Mouse (Mus musculus): ENCODE measurements at regions not wholly inside any gene's neighbourhood (a gene's known extent, or its start where the extent isn't known, plus 50 kb on each side); places are given as distances from the start of the nearest gene placed in this dataset.

DNA sequence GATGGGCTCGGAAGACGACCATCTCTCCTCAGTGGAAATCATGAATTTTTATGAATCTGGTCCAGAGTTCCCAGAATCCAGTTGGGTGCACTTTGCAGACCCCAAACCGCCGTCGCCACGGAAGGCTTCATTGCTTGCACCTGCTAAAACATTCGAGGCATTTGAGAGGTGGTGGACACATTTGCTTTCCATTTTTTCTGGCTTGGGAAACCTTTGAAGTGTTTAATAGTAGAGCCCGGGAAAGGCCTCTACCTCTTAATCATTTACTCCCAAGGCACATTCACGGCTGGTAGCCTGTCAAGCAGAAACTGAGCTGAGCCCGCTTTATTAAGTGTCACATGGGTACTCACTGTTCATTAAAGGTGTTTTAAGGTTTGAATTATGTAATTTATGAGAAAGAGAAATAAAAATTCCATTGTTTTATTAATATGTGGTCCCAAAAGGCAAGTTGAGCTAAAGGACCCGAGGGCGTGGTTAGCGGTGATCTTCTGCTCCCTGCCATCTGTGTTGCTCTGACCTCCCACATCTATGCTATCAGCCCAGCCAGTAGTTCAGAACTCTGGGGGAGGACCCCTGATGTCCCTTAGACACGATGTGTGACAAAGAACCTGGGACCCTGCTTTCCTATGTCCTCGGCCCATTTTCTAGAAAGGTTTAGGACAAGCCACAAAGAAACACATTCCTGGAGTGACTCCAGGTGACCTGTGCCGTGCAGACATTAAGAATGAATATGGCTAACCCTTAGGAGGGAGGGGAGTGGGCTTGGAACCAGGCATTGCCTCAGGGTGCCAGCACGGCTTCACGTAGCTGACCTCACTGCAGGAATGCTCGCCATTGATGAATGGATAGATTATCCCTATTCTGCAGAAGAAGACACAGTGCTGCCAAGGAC, 227.9 kb downstream of the Emx2 start:
- ATAC-seq (ENCODE audit: insufficient number of reproducible peaks, insufficient read depth, low FRiP score, low read depth), result no peak
- no peak overlapping the region for H3K9ac ChIP-seq (replicated peaks; ENCODE audit: low read depth, low read length)
- no peak overlapping the region for H3K4me3 ChIP-seq (ENCODE audit: low read depth, low read length)
- H3K4me2 ChIP-seq (replicated peaks; ENCODE audit: low read depth, low read length), result no peak overlapping the region
- H3K36me3 ChIP-seq (ENCODE audit: control insufficient read depth, insufficient read depth, low read length), result no peaks in the 10 kb centered on the region
- H3K9me3 ChIP-seq (ENCODE audit: control insufficient read depth, low read depth, low read length), result no peaks in the 10 kb centered on the region
- H3K4me1 ChIP-seq (ENCODE audit: control insufficient read depth, insufficient read depth, low read length), result no peaks in the 10 kb centered on the region
- no peak overlapping the region for H3K27ac ChIP-seq (ENCODE audit: low read length)
- 67% methylated on average over 19 of the region's 19 CpGs for WGBS
- H3K27me3 ChIP-seq (ENCODE audit: control insufficient read depth, insufficient read depth, low read length), result no peaks in the 10 kb centered on the region

DNA sequence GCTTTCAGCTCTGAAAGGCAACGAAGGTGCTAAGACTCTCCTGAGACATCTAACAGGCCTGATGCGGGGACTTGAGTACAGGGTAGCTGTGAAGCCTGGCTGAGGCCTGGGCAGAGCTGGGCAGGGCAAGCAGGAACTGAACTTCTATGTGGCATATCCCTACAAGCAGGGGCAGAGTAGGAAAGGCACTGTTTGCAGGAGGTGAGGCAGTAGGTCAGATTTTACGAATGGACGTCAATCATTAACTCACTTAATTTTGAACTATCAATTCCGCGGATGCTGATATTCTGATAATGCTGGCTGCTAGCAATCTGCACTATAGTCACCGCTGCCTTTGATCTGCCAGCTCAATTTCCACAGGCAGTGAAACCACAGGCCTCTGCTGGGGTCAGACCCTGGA, 229.0 kb downstream of the Emx2 start:
- H3K4me2 ChIP-seq (replicated peaks; ENCODE audit: low read depth, low read length), result no peak overlapping the region
- H3K9ac ChIP-seq (replicated peaks; ENCODE audit: low read depth, low read length), result no peak overlapping the region
- peak; percentile 80; the same call in 1 of the 2 replicates for ATAC-seq (ENCODE audit: insufficient number of reproducible peaks, insufficient read depth, low FRiP score, low read depth)
- H3K4me3 ChIP-seq (ENCODE audit: low read depth, low read length), result no peak overlapping the region
- no peaks in the 10 kb centered on the region for H3K4me1 ChIP-seq (ENCODE audit: control insufficient read depth, insufficient read depth, low read length)
- no peaks in the 10 kb centered on the region for H3K9me3 ChIP-seq (ENCODE audit: control insufficient read depth, low read depth, low read length)
- no peaks in the 10 kb centered on the region for H3K27me3 ChIP-seq (ENCODE audit: control insufficient read depth, insufficient read depth, low read length)
- no peak overlapping the region for H3K27ac ChIP-seq (ENCODE audit: low read length)
- WGBS, result 71% methylated on average over 7 of the region's 7 CpGs
- no peaks in the 10 kb centered on the region for H3K36me3 ChIP-seq (ENCODE audit: control insufficient read depth, insufficient read depth, low read length)

DNA sequence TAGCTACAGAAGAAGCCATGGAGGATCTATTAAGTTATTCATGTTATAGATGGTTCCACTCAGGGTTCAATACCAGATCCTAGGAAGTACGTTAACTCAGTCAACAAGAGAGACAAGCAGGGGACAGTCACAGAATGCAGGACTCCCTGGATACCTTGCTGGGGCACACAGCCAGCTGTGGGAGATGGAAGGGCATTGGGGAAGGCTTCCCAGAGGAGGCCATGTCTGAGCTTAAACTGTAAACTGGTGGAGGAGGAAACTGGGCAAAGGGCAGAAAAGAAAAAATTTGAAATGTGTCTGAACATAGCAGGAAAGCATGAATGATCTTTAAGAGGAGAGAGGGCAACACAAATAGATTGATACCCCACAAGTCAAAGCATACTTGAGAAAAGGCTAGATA, 229.5 kb downstream of the Emx2 start:
- no peak overlapping the region for H3K4me2 ChIP-seq (replicated peaks; ENCODE audit: low read depth, low read length)
- H3K9ac ChIP-seq (replicated peaks; ENCODE audit: low read depth, low read length), result no peak overlapping the region
- no peaks in the 10 kb centered on the region for H3K4me1 ChIP-seq (ENCODE audit: control insufficient read depth, insufficient read depth, low read length)
- H3K4me3 ChIP-seq (ENCODE audit: low read depth, low read length), result no peak overlapping the region
- no peaks in the 10 kb centered on the region for H3K9me3 ChIP-seq (ENCODE audit: control insufficient read depth, low read depth, low read length)
- 67% methylated on average over 1 of the region's 1 CpGs for WGBS
- no peak for ATAC-seq (ENCODE audit: insufficient number of reproducible peaks, insufficient read depth, low FRiP score, low read depth)
- H3K36me3 ChIP-seq (ENCODE audit: control insufficient read depth, insufficient read depth, low read length), result no peaks in the 10 kb centered on the region
- H3K27me3 ChIP-seq (ENCODE audit: control insufficient read depth, insufficient read depth, low read length), result no peaks in the 10 kb centered on the region
- no peak overlapping the region for H3K27ac ChIP-seq (ENCODE audit: low read length)

DNA sequence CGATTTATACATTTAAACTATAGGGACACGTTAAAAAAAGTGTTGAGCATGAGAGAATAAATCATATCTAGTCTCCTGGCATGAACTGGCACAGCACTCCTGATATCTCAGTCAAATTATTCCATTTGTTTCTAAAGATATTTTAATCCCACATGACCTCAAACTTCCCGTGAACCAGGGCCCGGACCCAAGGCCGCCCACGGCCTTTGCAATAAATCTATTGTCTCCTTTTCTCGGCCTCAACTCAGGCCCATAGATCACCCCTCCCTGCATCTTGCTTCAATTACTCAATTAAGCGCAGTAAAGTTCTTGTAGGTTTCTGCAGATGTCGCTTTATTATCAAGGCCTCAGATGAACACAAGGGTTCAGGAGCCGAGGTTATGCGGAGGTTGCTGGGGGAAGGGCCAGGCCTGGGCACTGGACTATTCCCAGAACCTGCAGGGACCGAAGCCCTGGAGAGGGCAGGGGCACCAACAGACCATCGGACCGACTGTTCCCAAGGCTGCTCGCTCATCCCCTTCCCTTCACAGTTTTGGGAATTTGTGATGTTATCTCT, 233.4 kb downstream of the Emx2 start:
- Histone ChIP-seq H3K36me3 (ENCODE audit: control insufficient read depth, insufficient read depth, low read length) (no peaks in the 10 kb centered on the region), H3K27ac (ENCODE audit: low read length) (no peak overlapping the region), H3K9ac (replicated peaks; ENCODE audit: low read depth, low read length) (no peak overlapping the region), H3K27me3 (ENCODE audit: control insufficient read depth, insufficient read depth, low read length) (no peaks in the 10 kb centered on the region), H3K4me1 (ENCODE audit: control insufficient read depth, insufficient read depth, low read length) (no peaks in the 10 kb centered on the region), H3K4me3 (ENCODE audit: low read depth, low read length) (no peak overlapping the region), H3K4me2 (replicated peaks; ENCODE audit: low read depth, low read length) (no peak overlapping the region), H3K9me3 (ENCODE audit: control insufficient read depth, low read depth, low read length) (no peaks in the 10 kb centered on the region)
- no peak for ATAC-seq (ENCODE audit: insufficient number of reproducible peaks, insufficient read depth, low FRiP score, low read depth)
- 63% methylated on average over 15 of the region's 15 CpGs for WGBS

DNA sequence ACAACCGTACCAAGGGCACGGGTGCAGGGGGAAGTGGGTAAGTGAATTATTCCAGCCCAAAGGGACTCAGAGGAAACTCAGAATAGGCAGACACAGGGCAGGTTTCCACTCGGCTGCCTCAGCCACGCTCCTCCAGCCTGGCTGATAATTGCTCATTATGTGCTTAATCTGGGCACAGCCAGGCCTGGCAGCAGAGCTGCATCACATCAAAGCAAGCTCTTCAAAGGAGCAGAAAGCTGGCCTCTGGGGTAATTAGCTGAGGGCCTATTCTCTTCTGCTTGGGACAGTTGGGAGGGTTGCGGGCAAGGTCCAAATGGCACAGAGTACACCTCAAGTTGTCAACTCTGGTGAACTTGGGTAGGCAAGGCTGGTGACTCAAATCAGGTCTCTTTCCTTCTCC, 239.5 kb downstream of the Emx2 start:
- no peaks in the 10 kb centered on the region for H3K4me1 ChIP-seq (ENCODE audit: control insufficient read depth, insufficient read depth, low read length)
- no peak for ATAC-seq (ENCODE audit: insufficient number of reproducible peaks, insufficient read depth, low FRiP score, low read depth)
- no peaks in the 10 kb centered on the region for H3K9me3 ChIP-seq (ENCODE audit: control insufficient read depth, low read depth, low read length)
- 66% methylated on average over 5 of the region's 5 CpGs for WGBS
- no peak overlapping the region for H3K4me2 ChIP-seq (replicated peaks; ENCODE audit: low read depth, low read length)
- H3K27ac ChIP-seq (ENCODE audit: low read length), result no peak overlapping the region
- H3K36me3 ChIP-seq (ENCODE audit: control insufficient read depth, insufficient read depth, low read length), result no peaks in the 10 kb centered on the region
- no peaks in the 10 kb centered on the region for H3K27me3 ChIP-seq (ENCODE audit: control insufficient read depth, insufficient read depth, low read length)
- H3K4me3 ChIP-seq (ENCODE audit: low read depth, low read length), result no peak overlapping the region
- H3K9ac ChIP-seq (replicated peaks; ENCODE audit: low read depth, low read length), result no peak overlapping the region

DNA sequence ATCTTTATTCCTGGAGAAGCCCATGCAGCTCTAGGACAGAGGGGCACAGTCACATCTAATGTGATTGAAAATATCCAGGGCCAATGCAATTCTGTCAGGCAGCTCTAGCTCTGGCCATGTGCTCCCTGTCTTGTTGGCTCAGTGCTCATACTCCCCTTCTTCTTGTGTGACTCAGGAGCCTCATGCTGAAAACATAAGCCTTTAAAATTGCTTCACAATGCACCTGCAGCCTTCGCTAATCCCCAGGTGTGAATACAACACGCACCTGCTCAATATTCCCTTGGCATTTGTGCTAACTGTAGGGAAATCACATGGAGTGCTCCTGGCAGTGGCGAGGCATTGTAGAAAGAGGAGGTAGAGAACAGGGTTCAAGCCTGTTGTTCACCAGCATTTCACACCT, 242.0 kb downstream of the Emx2 start:
- no peak overlapping the region for H3K4me3 ChIP-seq (ENCODE audit: low read depth, low read length)
- H3K9ac ChIP-seq (replicated peaks; ENCODE audit: low read depth, low read length), result no peak overlapping the region
- no peaks in the 10 kb centered on the region for H3K36me3 ChIP-seq (ENCODE audit: control insufficient read depth, insufficient read depth, low read length)
- H3K9me3 ChIP-seq (ENCODE audit: control insufficient read depth, low read depth, low read length), result no peaks in the 10 kb centered on the region
- H3K27me3 ChIP-seq (ENCODE audit: control insufficient read depth, insufficient read depth, low read length), result no peaks in the 10 kb centered on the region
- H3K27ac ChIP-seq (ENCODE audit: low read length), result no peak overlapping the region
- no peak overlapping the region for H3K4me2 ChIP-seq (replicated peaks; ENCODE audit: low read depth, low read length)
- H3K4me1 ChIP-seq (ENCODE audit: control insufficient read depth, insufficient read depth, low read length), result no peaks in the 10 kb centered on the region
- 60% methylated on average over 3 of the region's 3 CpGs for WGBS
- no peak for ATAC-seq (ENCODE audit: insufficient number of reproducible peaks, insufficient read depth, low FRiP score, low read depth)

DNA sequence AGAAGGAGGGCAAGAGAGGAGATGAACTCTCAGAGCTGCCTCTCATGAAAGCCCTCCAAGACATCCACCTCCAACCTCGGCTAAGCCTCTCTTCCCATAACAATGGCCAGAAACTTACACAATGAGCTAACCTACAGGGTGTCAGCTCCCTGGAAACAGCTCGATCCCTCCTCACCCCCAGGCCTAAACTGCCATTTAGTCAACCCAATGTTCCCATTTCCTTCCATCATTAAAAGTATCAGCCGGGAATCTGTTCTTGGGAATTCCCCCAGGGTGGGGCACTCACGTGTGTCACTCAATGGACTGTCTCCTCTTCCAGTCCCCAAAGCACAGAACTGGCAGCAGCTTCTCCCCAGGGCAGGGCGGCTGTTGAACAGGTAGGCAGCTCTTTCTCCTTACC, 236.3 kb downstream of the Rab11fip2 start:
- no peaks in the 10 kb centered on the region for H3K4me1 ChIP-seq (ENCODE audit: control insufficient read depth, insufficient read depth, low read length)
- H3K4me2 ChIP-seq (replicated peaks; ENCODE audit: low read depth, low read length), result no peak overlapping the region
- H3K27ac ChIP-seq (ENCODE audit: low read length), result no peak overlapping the region
- no peaks in the 10 kb centered on the region for H3K9me3 ChIP-seq (ENCODE audit: control insufficient read depth, low read depth, low read length)
- H3K36me3 ChIP-seq (ENCODE audit: control insufficient read depth, insufficient read depth, low read length), result no peaks in the 10 kb centered on the region
- no peak overlapping the region for H3K4me3 ChIP-seq (ENCODE audit: low read depth, low read length)
- no peaks in the 10 kb centered on the region for H3K27me3 ChIP-seq (ENCODE audit: control insufficient read depth, insufficient read depth, low read length)
- 71% methylated on average over 5 of the region's 5 CpGs for WGBS
- no peak overlapping the region for H3K9ac ChIP-seq (replicated peaks; ENCODE audit: low read depth, low read length)
- ATAC-seq (ENCODE audit: insufficient number of reproducible peaks, insufficient read depth, low FRiP score, low read depth), result no peak

DNA sequence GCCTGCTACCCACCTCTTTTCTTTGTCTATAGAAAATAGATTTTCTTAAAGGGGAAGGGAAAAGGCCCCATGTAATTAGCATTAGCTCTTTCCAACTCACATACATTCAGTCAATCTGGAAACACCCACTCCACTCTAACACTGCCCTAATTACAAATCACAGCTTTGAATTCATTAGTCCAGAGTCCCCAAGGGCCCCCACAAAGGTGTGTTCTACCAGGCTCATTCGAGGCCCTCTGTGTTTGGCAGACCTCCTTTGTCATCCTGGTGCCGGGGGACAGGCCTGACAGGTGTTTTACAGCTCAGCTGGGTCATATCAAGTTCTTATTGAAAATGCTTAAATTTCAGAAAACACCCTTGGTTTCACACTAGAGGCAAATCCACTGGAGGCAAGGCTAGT, 234.3 kb downstream of the Rab11fip2 start:
- Histone ChIP-seq H3K27ac (ENCODE audit: low read length) (no peak overlapping the region), H3K4me2 (replicated peaks; ENCODE audit: low read depth, low read length) (no peak overlapping the region), H3K36me3 (ENCODE audit: control insufficient read depth, insufficient read depth, low read length) (no peaks in the 10 kb centered on the region), H3K9me3 (ENCODE audit: control insufficient read depth, low read depth, low read length) (no peaks in the 10 kb centered on the region), H3K9ac (replicated peaks; ENCODE audit: low read depth, low read length) (no peak overlapping the region), H3K4me3 (ENCODE audit: low read depth, low read length) (no peak overlapping the region), H3K4me1 (ENCODE audit: control insufficient read depth, insufficient read depth, low read length) (no peaks in the 10 kb centered on the region), H3K27me3 (ENCODE audit: control insufficient read depth, insufficient read depth, low read length) (no peaks in the 10 kb centered on the region)
- WGBS, result 29% methylated on average over 2 of the region's 2 CpGs
- ATAC-seq (ENCODE audit: insufficient number of reproducible peaks, insufficient read depth, low FRiP score, low read depth), result no peak

Measured in stomach, embryonic 14.5 days (tissue).